Mouse (Mus musculus) ES-E14 (cell line): ENCODE data around the gene Eef1akmt4.

ENCODE experiments used
- CHD2 ChIP-seq: IDR thresholded peaks from 2 replicates; pipeline ENCODE4 v1.6.1; 2014; ENCODE audit warnings: mild to moderate bottlenecking, low read depth, low read length, inconsistent platforms
- HCFC1 ChIP-seq: IDR thresholded peaks from 2 replicates; pipeline ENCODE4 v1.6.1; 2012; ENCODE audit warnings: low read length, inconsistent platforms, borderline replicate concordance; ENCODE audit not compliant: insufficient read depth
- MAFK ChIP-seq: IDR thresholded peaks from 2 replicates; pipeline ENCODE4 v1.6.1; 2014; ENCODE audit warnings: mild to moderate bottlenecking, low read depth, low read length, inconsistent platforms; ENCODE audit not compliant: insufficient read depth
- ZC3H11A ChIP-seq: IDR thresholded peaks from 2 replicates; pipeline ENCODE4 v1.6.1; 2012; ENCODE audit warnings: low read depth, mild to moderate bottlenecking, inconsistent platforms, low read length, borderline replicate concordance
- ZNF384 ChIP-seq: IDR thresholded peaks from 2 replicates; pipeline ENCODE4 v1.6.1; 2012; ENCODE audit warnings: low read depth, low read length, inconsistent platforms

DNA sequence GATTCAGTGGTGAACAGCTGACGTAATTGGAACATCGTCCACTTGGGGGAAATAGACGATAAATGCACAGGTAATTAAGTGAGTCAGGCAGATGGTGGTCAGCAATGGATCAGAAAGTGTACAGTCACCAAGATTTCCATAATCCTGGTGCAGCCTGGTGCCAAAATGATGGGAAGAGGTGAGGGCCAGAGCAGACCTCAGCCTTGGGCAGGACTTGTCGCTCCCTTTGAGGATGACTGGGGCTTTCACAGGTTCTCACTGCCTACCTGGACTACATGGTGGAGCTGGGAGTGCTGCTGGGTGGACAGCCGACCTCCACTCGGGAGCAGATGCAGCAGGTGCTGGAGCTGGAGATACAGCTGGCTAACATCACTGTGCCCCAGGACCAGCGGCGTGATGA is 26.0 kb downstream of the Eef1akmt4 start:
- TF ChIP-seq CHD2 (no peak), ZNF384 (no peak), ZC3H11A (no peak), HCFC1 (no peak), MAFK (no peak)
